Mouse (Mus musculus) lung, postnatal 10 days (tissue): ENCODE data around the gene Gm17124.
"Not testable (repeated sequence)": the region's sequence is repeated elsewhere in the genome, so short reads cannot be mapped to it uniquely, and the experiment has no call there.

Experiments used
- DNase-seq: peaks from one replicate; pipeline ENCODE4 v3.0.0; 2021

The Gm17124 gene

DNA sequence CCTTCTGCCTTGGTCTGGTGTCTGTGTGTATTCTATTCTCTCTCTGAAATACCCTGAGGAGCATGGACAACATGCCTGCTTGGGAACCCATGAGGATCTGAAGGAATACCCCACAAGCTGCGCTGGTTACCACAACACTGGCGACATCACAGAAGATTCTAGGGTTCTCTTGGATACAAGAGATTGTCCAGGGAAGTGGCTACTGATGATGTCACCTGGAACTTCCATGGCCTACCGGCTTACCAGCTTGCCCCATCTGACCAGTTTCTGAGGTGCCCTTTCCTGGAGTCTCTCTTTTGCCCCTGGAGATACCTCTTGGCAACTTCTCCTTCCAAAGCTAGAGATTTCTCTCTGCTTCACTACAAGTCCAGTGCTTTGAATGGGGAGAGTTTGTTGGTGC lies at the start of gene Gm17124:
Gene Gm17124, minus strand, starts transcription at position 101 of the 400 bp plus-strand sequence.
- not testable (repeated sequence) for DNase-seq

DNA sequence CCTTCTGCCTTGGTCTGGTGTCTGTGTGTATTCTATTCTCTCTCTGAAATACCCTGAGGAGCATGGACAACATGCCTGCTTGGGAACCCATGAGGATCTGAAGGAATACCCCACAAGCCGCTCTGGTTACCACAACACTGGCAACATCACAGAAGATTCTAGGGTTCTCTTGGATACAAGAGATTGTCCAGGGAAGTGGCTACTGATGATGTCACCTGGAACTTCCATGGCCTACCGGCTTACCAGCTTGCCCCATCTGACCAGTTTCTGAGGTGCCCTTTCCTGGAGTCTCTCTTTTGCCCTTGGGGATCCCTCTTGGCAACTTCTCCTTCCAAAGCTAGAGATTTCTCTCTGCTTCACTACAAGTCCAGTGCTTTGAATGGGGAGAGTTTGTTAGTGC lies 42.1 kb upstream of the Gm17124 start, which contains the start of gene Gm3633:
Gene Gm3633, minus strand, starts transcription at position 101 of the 400 bp plus-strand sequence.
- DNase-seq, result not testable (repeated sequence)
